Mouse (Mus musculus): ENCODE data around the gene Camk2n2.
A peak's percentile ranks its signal among the peaks of the same experiment; 100 is the strongest.
"Not testable (repeated sequence)": the region's sequence is repeated elsewhere in the genome, so short reads cannot be mapped to it uniquely, and the experiment has no call there.

Gene Camk2n2

DNA sequence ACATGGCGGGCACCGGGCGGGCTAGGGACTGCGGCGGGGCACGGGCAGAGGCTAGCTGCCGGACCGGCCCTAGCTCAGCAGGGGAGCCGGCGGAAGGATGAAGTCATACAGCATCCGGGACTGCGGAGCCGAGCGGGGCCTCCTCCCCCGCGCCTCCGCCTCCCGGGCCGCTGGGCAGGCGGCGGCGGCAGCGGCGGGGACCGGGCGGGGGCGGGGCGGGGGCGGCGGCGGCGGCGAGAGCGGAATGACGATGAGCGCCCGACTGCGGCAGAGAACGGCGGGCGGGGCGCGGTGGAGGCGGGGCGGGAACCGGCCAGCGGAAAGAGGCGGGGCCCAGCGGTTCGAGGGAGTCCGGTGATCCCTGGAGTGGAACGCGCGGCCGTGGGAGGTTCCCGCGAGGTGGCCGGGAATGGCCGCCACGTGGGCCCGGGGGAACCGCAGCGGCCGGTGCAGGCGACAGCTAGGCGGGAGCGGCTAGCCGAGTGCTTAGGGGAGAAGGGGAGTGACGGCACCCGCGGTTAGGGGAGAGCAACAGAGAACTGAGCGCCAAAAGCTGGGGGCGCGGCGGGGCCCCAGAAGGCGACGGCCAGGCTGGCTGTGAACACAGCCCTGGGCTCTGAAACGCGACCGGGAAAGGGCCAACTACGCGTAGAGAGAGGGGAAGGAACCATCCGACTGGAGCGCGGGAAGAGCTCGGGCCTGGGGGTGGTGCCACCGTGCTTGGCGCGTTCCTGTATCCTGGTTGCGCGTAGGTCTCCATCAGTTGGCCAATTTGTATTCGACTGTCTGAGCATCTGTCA, at the start of gene Camk2n2:
Gene Camk2n2, minus strand, starts transcription at position 97 of the 800 bp plus-strand sequence.
- peak; percentile 66 for DNase-seq (ENCODE audit: low spot score)

DNA sequence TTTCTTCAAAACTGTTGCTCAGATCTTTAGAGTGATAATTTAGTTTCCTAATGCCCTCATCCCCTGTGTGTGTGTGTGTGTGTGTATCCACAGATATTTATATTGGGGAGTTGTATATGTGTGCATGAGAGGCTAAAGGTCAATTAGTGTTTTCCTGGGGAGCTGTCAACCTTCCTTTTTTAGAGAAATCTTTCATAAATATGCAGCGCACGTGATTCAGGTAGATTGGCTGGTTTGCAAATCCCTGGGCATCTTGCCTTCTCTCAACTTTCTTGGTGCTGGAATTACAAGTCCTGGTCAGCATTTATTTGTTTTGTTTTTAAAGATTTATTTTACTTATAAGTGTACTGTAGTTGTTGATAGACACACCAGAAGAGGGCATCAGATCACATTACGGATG, 49.2 kb upstream of the Camk2n2 start:
- DNase-seq (ENCODE audit: low spot score) = no peak

DNA sequence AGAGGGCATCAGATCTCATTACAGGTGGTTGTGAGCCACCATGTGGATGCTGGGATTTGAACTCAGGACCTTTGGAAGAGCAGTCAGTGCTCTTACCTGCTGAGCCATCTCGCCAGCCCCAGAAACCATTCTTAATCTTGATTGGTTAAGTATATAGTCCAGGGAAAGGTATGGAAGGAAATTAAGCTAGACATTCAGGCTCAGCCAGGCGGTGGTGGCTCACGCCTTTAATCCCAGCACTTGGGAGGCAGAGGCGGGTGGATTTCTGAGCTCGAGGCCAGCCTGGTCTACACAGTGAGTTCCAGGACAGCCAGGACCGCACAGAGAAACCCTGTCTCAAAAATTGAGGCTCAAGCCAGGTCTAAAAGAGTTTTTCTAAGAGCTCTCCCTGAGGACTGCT, 46.9 kb upstream of the Camk2n2 start, which contains the start of gene Eif4g1:
Gene Eif4g1, plus strand, starts transcription at position 301 of the 400 bp plus-strand sequence.
- DNase-seq (ENCODE audit: low spot score) = not testable (repeated sequence)

DNA sequence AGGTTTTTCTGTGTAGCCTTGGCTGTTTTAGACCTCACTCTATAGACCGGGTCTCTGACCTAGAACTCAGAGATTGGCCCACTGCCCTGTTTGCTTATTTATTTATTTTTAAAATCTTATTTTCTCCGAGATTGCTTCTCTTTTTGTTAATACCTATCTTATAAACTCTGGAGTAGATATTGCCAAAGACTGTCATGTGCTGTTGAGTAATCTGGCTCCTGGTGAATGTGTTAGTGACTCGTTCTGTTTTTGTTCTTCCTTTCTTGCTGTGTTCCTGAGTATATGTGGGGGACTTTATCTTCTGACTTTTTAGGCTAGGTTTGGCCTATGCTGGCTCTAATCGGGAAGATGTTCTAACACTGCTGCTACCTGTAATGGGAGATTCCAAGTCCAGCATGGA, 36.6 kb upstream of the Camk2n2 start:
- no peak for DNase-seq (ENCODE audit: low spot score)

DNA sequence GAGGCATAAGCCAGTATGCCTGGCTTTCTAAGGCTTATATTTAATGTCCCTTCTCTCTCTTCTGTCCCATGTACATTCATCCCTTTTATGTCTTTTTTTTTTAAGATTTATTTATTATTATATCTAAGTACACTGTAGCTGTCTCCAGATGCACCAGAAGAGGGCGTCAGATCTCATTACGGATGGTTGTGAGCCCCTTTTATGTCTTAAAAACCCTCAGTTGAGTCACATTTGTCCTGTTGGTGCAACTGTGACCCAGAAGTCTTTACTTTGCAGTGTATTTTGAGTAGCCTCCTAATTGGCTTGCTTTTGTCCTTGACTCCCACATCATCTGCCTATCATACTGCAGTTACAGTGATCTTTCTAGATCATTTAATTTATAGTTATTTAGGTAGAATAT, 32.2 kb upstream of the Camk2n2 start:
- no peak for DNase-seq (ENCODE audit: low spot score)

DNA sequence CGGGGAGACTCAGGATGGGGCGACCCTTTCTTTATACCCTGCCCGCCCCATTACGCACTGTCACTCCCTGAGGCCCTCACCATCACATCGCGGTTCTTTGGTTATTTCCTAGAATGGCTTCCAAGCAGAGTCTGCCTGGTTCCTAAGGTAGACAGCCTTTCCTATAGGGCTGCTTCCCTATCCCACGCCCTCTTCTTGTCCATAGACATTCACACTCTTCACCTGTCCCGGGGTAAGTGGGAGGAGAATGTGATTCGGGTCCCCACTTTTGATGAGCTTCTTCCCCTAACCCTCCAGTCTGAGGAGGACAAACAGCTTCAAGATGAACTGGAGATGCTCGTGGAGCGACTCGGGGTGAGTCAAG, 30.8 kb upstream of the Camk2n2 start:
- no peak for DNase-seq (ENCODE audit: low spot score)

DNA sequence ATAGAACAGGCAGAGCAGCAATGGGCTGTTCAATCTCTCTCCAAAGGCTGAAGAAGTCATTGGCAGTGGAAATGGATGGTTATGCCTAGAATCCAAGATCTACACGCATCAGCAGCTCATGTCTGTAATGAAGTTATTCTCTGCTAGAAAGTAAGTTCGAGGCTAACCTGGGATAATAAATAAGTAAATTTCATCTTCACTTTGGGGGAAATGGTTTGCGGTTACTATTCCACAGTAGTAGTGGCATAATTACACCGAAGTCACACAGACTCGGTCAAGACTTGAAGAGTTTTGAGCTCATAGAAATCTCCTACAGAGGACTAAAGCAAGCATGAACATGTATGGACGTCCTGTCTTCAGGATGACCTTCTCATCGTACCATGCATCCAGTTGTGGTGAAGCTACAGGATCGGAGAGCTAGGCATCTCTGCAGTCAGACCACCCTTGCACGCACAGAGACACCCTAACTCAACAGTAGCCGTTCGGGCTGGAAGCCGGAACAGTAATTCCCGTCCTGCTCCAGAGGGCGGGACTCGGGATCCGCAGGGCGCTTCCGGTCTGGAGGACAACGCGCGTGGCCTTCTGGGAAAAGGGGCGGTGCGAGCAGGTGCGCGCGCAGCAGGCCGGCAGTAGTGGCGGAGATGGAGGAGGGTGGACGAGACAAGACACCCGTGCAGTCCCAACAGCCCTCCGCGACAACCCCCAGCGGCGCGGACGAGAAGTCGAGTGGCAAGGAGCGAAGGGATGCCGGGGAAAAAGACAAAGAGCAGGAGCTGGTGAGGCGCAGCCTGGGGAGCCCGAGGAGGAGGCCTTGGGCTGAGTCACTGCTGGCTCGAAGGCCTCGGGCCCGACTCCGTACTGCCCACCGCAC, 30.2 kb upstream of the Camk2n2 start, which contains the start of gene Psmd2:
Gene Psmd2, plus strand, starts transcription at position 577 of the 871 bp plus-strand sequence.
- peak; percentile 97 for DNase-seq (ENCODE audit: low spot score)

DNA sequence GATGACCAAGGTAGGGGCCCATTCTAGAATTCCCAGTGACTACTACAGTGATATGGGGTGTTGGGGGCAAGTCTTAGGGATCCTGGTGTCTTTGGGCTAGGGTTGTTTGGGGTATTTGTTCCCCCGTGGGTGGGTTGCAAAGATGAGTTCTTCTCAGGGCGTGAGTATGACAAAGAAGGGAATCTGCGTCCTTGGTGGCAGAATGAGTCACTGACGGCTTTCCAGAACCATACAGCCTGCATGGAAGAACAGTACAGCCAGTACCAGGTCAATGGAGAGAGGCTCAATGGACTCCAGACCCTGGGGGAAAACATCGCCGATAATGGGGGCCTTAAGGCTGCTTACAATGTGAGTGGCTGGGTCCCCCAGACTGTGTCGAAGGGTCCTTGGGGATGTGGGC, 22.8 kb upstream of the Camk2n2 start:
- no peak for DNase-seq (ENCODE audit: low spot score)

DNA sequence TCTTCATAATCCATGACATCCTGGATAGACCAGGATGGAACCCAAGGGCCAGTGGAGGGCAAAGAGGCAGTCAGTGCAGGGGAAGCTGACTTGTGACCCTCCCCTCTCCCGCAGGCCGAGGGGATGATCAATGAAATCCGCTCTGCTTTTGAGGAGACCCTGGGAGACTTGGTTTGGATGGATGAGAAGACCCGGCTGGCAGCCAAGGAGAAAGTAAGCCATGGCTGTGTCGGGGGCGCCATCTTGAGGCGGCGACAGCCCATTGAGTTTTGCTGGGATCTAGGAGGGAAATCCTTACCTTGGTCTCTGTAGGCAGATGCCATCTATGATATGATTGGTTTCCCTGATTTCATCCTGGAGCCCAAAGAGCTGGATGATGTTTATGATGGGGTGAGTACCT, 21.1 kb upstream of the Camk2n2 start:
- peak; percentile 75 for DNase-seq (ENCODE audit: low spot score)

DNA sequence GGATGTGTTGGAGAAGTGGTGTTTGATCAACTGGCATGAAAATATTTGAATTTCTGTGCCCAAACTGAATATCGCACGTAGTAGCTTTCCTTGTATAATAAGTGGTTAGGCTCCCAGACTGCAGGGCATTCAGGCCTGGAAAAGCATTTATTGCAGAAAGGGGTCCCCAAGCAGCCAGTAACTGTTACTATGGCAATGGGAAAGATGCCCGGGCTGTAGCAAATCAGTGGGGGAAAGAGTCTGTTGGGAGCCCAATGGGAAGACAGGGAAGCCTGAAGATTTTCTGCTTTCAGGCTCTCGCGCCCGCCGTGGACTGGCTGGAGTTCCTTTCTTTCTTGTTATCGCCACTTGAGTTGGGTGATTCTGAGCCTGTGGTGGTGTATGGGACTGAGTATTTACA, 17.3 kb upstream of the Camk2n2 start:
- DNase-seq (ENCODE audit: low spot score) = no peak

DNA sequence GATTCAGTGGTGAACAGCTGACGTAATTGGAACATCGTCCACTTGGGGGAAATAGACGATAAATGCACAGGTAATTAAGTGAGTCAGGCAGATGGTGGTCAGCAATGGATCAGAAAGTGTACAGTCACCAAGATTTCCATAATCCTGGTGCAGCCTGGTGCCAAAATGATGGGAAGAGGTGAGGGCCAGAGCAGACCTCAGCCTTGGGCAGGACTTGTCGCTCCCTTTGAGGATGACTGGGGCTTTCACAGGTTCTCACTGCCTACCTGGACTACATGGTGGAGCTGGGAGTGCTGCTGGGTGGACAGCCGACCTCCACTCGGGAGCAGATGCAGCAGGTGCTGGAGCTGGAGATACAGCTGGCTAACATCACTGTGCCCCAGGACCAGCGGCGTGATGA, 16.3 kb upstream of the Camk2n2 start:
- no peak for DNase-seq (ENCODE audit: low spot score)

DNA sequence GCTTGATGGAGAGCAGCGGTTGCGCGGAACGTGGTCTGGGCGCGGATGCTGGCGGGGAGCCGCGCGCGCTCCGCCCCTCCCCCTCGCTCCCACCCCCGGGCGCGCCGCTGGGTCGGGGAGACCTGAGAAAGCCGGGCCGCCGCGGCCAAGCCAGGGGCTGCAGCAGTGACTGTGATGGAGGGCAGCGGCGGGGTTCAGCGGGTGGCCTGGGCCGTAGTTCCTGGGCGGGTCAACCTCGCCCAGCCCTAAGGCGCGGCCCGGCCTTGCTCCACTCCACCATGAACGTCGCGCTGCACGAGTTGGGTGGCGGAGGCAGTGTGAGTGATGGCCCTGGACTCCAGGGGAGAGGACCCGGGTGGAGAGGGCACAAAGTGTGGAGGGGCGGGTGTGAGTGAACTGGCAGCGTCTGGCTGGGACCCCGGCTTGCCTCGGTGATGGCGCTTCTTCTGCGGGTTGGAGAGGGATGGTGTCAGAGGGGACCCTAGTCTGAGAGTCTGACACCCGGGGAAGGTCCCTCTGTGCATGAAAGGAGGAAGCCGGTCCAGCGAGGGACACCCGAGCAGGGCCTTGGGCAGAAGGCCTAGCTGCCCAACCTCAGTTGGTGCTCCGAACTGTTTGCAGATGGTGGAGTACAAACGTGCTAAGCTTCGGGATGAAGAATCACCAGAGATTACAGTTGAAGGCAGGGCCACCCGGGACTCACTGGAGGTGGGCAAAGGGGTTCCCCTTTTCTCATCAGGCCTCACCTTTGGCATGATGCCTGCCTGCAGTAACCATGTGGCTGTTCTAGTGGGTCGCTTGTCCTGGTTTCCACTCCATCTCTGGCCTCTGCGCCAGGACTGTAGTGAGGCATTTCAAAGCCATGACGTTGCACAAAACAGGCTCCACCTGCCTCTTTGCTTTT, 8.9 kb upstream of the Camk2n2 start, which contains the start of gene Ece2:
Gene Ece2, plus strand, starts transcription at position 98 of the 904 bp plus-strand sequence.
- DNase-seq (ENCODE audit: low spot score) = peak; percentile 28

DNA sequence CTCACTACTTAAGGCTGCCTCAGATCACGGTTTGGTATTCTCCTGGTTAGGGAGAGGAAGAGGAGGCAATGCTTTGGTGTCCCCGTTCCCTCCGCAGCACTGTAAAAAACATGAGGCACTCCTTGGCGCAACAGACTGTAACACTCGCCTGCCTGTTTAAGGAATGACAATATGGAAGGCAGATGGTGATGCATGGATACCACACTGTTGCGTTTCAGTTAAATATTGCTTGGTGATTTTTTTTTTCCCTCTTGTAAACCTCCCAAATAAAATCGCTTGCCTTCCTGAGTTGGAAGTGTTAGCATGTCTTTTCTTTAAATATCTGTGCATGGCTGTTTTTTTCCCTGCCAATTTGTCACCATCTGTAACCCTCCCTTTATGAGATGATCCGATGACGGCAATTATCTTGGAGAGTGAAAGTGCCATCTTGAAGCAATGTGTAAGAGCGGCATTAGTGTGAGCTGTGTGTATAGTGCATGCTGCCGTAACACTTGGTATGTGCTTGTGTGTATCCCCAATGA, 7.8 kb upstream of the Camk2n2 start:
- no peak for DNase-seq (ENCODE audit: low spot score)

DNA sequence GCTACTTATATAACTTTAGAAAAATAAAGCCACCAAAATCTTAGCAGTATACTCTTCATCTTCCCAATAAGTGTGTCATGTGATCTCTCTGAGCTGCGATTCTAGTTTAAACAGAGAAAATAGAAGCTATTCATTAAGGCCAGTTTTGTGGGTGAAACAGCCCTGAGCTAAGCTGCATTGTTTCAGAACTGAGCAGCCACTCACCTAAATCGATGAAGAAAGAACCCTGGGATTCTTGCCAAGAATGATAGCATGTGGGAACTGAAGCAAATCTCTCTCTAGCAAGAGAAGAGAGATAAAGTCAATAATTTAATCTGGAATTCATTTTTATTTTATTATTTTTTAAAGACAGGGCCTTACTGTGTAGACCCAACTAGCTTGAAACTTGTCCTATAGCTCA, 2.1 kb upstream of the Camk2n2 start:
- peak; percentile 52 for DNase-seq (ENCODE audit: low spot score)

DNA sequence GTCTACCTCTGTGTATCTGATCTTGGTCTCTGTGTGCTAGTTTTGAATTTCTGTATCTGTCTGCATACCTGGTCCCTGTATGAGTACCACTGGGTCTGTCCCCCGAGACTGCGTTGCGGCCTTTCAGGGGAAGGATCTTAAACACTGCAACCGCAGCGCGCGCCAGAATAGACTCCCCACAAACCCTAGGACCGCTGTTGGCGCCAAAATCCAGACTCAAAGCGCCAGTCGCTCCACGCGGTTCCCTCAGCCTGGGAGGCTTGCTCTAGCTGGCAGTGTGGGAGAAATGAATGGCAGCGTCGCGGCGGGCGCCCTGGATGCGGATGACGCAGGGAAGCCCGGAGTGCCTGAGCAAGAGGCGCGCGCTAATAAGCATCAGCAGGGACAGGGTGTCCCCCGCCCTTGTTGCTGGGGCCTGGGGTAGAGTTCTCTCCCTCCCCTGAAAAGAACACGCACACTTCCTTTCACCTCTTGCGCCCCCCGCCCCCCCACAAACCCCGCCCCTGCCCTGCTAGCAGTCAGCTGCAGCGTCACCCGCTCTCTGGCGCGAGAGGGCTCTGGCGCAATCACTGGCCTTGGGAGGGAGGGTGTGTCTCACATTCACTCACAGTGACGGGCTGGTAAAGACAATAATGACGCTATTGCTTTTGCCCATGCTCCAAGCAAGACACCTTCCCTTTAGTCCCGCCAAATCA, 1.1 kb upstream of the Camk2n2 start:
- DNase-seq (ENCODE audit: low spot score) = peak; percentile 85

DNA sequence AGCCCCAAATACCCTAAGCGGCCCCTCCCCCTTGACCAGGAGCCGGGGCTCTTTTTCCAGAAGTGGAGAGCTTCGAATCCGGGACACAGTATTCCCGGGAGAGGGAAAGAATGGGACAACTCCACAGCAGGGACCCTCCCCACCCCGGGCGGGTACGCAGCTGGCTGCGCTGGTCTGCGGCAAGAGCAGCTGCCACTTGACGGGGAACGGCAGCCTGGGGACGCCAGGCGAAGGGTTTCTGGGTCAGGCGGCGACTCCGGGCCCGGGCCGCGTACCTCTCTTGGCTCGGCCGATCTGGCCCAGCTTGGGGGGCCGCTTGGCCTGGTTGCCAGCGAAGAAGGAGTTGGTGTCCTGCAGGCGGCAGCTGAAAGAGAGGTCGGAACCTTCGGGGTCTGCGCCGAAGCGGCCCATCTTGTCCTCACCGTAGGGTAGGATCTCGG, 316 bp downstream of the Camk2n2 start:
- DNase-seq (ENCODE audit: low spot score) = no peak

DNA sequence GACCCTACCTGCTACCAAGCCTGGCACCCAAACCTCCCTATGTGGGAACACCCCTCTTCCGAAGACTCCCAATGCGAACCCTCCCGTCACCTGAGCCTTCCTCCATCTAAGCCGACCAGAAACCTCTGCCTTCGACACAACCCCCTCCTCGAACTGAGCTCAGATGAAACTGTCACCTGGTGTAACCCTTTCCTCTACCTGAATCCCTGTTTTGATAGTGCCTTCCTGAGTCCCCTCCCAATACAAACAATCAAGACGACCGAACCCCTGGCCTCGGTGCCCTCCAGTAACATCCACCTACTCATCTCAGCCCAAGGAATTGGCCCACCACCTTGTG, 720 bp downstream of the Camk2n2 start:
- no peak for DNase-seq (ENCODE audit: low spot score)

DNA sequence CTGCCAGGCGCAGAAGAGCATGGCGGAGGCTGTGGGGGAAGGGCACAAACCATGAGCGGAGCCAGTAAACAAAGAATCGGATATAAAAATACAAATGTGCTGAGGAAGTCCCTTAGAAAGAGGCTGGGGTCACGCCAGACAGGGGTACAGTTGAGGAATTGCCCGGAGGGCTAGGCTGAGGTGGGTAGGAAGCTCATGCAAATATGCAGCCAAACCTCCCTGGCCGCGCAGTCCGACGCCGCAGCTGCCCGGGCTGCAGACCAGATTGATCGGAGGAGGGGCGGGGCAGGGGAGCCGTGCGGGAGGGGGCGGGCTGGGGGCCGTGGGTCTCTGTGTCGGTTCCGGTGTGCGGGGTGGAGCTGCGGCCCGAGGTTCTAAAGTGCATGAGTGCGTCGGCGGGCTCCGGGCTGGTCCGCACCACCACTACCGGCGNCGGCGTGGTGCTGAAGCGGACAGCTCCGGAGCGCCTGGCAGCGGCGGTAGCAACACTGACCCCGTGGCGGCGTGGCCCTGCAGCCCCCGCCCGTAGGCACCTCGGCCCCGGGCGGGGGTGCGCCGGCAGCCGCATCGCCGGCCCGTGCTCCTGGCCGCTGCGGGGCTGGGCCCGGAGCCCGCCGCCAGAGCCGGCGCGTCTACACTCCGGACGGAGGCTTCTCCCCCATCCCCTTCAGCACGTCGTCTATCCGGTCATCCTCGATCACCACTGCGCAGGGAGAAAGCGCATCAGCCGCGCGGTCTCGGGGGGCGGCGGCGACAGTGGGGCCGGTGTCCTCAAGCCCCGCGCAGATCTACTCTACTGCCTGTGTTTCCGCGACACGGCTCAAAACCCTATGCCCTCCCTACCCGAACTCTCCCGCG, 1.3 kb downstream of the Camk2n2 start:
- no peak for DNase-seq (ENCODE audit: low spot score)

DNA sequence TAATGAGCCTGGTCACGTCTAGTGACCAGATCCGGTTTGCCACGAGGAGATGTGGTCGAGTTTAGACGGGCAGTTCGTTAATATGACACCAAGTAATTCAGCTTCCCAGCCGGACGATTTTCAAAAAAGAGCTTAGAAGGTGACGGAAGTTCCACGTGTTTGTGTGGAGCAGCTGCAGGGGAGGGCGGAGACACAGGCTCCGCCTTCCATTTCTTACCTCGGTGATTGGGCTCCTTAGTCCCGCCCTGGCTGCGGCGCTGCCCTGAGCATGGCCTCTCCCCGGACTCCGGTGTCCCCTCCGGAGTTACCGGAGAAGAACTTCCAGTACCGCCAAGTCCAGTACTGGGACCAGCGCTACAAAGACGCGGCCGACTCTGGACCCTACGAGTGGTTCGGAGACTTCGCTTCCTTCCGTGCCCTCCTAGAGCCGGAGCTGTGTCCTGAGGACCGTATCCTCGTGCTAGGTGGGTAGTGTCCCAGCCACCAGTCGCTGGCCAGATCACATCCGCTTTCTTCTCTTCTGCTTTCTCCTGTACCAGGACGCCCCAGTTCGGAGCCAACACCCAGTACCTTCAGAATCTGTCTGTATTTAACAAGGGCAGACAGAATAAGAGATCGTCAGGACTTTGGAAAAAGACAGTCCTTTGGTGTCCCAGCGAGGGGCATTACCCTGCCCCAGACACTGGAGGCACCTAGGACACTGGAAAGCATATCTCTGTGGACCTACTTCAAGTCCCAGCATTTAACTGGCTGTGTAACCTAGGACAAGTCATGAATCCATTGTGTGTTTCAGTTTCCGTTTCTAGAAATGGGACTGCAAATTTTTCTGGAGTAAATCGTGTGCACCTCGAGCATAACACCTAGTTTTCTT, 9.5 kb downstream of the Camk2n2 start, which contains the start of the genes Eef1akmt4, Gm49333 and Alg3:
Gene Eef1akmt4, plus strand, starts transcription at position 237 of the 871 bp plus-strand sequence.
Gene Gm49333, plus strand, starts transcription at position 254 of the 871 bp plus-strand sequence.
Gene Alg3, minus strand, starts transcription at position 379 of the 871 bp plus-strand sequence.
- DNase-seq (ENCODE audit: low spot score) = peak; percentile 97
